Mouse (Mus musculus) cerebellum, adult 9-11 months (tissue): ENCODE results near the gene Efna4.

Source experiments
- DNase-seq: peaks from one replicate; pipeline ENCODE4 v3.0.0; 2022

Gene Efna4

GRCm38 (mm10) chr3:89304440-89304839, 33.4 kb downstream of the Efna4 start:
- DNase-seq: no peak

GRCm38 (mm10) chr3:89300514-89300913, 37.3 kb downstream of the Efna4 start:
- no peak for DNase-seq

GRCm38 (mm10) chr3:89300071-89300470, 37.8 kb downstream of the Efna4 start:
- no peak for DNase-seq

GRCm38 (mm10) chr3:89299499-89299898, 38.3 kb downstream of the Efna4 start:
- DNase-seq: no peak

- DNase-seq: no peak
Observed at GRCm38 (mm10) chr3:89298908-89299307, 38.9 kb downstream of the Efna4 start.

DNA sequence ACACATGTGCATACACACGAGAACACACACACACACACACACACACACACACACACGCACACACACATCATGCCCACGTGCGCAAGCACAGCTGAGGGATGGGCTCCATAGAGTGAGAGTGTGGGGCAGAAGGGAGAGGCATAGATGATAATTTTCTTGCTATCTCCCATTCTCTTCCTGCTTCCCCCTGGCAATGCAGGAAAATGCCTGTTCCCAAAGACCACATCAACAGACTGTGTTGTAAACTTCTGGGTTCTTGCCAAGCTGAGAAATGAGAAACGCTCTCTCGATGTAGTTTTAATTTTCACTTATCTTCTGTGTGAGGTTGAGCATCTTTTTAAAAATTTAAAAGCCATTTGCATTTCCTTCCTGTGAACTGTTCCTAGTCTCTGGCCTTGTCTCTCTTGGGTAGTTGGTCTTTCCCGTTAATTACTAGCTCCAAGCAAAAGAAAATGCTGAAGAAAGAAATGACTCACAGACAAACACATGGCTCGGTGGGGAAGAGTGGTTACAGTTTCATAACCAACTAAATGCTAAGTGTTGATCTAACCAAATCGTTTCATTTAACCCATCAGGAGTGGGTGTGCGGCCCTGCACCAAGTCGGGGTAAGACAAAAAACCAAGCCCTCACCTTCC, 40.9 kb downstream of the Efna4 start:
- DNase-seq: no peak

- no peak for DNase-seq
Observed at GRCm38 (mm10) chr3:89295685-89296230, 42.1 kb downstream of the Efna4 start.

- no peak for DNase-seq
Observed at GRCm38 (mm10) chr3:89294195-89294594, 43.6 kb downstream of the Efna4 start.

DNA sequence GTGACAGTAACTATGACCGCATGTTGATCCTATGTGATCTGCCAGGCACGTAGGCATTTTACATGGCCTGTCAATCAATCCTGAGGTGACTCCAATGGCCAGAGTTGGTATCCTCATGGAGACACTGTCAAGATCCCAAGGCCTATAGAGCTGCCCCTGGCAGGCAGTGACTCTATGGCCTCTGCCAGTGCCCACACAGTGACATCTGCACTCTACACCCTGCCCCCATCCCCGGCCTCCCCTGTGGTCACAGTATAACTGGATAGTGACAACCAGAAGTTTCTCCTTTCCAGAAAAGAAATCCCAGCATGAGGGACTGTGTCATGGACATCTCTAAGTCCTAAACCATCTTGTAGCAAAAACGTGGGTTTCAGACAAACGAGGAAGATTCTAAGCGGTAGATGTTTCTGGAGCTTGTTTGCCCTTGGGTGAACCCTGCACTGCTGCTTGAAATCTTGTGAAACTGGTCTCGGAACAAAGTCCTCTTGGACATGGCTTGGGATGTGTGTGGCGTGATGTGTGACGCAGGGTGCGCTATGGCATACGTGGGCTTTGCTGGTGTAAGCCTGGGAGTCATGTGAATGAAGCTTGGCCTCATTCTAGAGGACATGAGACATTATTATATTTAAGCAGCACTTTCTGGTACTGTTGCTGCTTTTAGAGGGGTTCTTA, 44.4 kb downstream of the Efna4 start:
- DNase-seq: no peak

- no peak for DNase-seq
Observed at GRCm38 (mm10) chr3:89292303-89292702, 45.5 kb downstream of the Efna4 start.

DNA sequence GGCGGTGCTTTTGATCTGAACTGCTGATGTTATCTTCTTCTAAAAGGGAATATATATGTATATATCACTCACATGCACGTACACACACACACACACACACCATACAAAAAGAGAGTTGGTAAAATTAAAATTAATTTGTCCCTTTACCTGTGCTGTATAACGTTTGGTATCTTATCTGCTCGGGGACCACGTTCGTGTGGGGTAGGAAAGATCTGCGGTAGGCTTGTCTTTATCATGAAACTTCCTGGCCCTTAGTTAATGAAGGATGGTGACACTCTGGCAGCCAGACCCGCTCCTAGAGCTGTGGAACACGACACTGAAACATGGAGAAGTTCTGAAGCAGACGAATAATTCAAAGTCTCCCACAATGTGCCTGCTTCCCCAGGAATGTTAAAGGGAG, 46.0 kb downstream of the Efna4 start:
- DNase-seq: no peak

DNA sequence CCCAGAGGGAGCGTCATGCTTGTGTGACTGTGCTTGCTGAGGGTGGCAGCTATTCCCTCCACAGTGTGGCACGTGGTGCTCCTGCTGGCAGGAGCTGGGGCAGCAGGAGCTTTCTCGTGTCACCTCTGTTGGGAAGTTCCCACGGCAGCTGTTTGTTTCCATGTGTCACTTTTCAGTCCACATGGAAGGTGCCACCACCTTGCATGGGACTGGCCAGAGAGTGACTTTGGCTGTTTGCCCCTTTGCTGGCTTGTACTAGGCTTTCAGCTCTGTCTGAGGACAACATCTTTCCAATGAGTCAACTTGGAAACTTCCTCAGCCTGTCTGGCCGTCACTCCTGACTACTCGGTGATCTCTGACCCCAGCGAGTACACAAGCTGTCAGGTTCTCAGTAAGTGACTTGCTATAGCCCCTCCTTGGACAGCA, 49.3 kb downstream of the Efna4 start:
- DNase-seq: no peak

DNA sequence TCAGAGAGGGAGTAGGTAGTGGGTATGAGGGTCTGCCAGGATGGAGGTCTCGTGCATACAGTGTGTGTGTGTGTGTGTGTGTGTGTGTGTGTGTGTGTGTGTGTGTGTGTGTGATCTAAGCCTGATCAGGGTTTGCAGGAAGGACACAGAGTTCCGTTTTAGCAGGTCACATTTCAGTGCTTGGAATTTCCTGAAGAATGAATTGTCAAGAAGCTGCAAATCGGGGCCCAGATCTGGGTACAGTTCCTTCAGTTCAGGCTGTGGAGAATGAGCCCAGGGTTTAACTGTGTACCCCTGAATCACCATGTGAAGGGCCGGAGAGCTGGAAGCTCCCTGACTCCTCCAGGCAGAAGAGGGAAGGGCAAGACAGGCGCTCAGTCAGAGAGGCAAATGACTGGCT, 50.5 kb downstream of the Efna4 start:
- no peak for DNase-seq

- DNase-seq: no peak
Observed at GRCm38 (mm10) chr3:89285526-89285925, 52.3 kb downstream of the Efna4 start.

- no peak for DNase-seq
Observed at GRCm38 (mm10) chr3:89284261-89284660, 53.6 kb downstream of the Efna4 start.
